Mouse (Mus musculus) hindbrain, embryonic 15.5 days (tissue): ENCODE results near the gene Sp1. TPM values are rescaled to one million over a fixed set of nuclear protein-coding genes. Genes with fewer than 3 reads are reported as not detected.

ENCODE experiments used
- ATAC-seq: fragments of 200-750 bp; cut with Nextera tagmentation; 2 replicates; pipeline ENCODE4 v1.8.0; 2017; ENCODE audit warnings: low read depth, moderate number of reproducible peaks, moderate TSS enrichment; ENCODE audit not compliant: low FRiP score
- H3K27ac ChIP-seq: fragments of 300-500 bp; sonication (generic); replicated peaks from 2 replicates; pipeline ENCODE4 v1.5.1; 2015; ENCODE audit warnings: mild to moderate bottlenecking, inconsistent platforms
- H3K27me3 ChIP-seq: fragments of 300-500 bp; sonication (generic); 2 replicates; pipeline ENCODE4 v1.6.1; 2015; ENCODE audit warnings: control low read depth, inconsistent platforms
- H3K36me3 ChIP-seq: fragments of 300-500 bp; sonication (generic); 2 replicates; pipeline ENCODE4 v1.6.1; 2015; ENCODE audit warnings: control low read depth, inconsistent platforms
- H3K4me1 ChIP-seq: fragments of 300-500 bp; sonication (generic); replicated peaks from 2 replicates; pipeline ENCODE4 v1.6.1; 2015; ENCODE audit warnings: control low read depth, inconsistent platforms
- H3K4me2 ChIP-seq: fragments of 300-500 bp; sonication (generic); 2 replicates; pipeline ENCODE4 v1.6.1; 2015; ENCODE audit warnings: moderate library complexity, mild to moderate bottlenecking, inconsistent platforms
- H3K4me3 ChIP-seq: fragments of 300-500 bp; sonication (generic); 2 replicates; pipeline ENCODE4 v1.5.1; 2015; ENCODE audit warnings: mild to moderate bottlenecking, inconsistent platforms
- H3K9ac ChIP-seq: fragments of 300-500 bp; sonication (generic); 2 replicates; pipeline ENCODE4 v1.6.1; 2015; ENCODE audit warnings: inconsistent platforms
- H3K9me3 ChIP-seq: fragments of 300-500 bp; sonication (generic); 2 replicates; pipeline ENCODE4 v1.6.1; 2016; ENCODE audit warnings: control low read depth, inconsistent platforms
- WGBS: fragments of 180-500 bp; shearing (Covaris S2); methylation state at CpG from one replicate; pipeline ENCODE4 v1.1.7; 2015; 5-methylcytosine and 5-hydroxymethylcytosine counted together
- polyA plus RNA-seq: library from polyadenylated mRNA; unstranded; fragments of >200 nt; fragmentation: Nextera tagmentation; extraction: Ambion mirVana; gene quantifications from 2 replicates; pipeline ENCODE4 v1.2.1, GENCODE M21; 2015

Sp1 gene
- polyA plus RNA-seq, result 3.4 and 4.0 TPM in 2 replicates

- Histone ChIP-seq H3K4me3 (peak within 1 kb of the TSS; percentile 85), H3K9ac (peak within 1 kb of the TSS; percentile 86), H3K27me3 (no peaks in the 10 kb centered on the region), H3K27ac (peak within 1 kb of the TSS; percentile 99), H3K4me2 (peak within 1 kb of the TSS; percentile 58), H3K4me1 (peaks cover 44% of the 10 kb centered on the region), H3K9me3 (no peaks in the 10 kb centered on the region), H3K36me3 (peaks cover 26% of the 10 kb centered on the region)
- WGBS, result under 1% methylated on average over 38 of the region's 38 CpGs
- peak; percentile 99 for ATAC-seq
These were observed at the start of gene Sp1 for GRCm38 (mm10) chr15:102405489-102406195. Gene Sp1 (plus strand): TSS chr15:102406143.

GRCm38 (mm10) chr15:102356501-102357325 lies 49.2 kb upstream of the Sp1 start:
- 31% methylated on average over 16 of the region's 16 CpGs for WGBS
- Histone ChIP-seq H3K36me3 (no peaks in the 10 kb centered on the region), H3K4me2 (peak overlapping the region; percentile 97), H3K4me1 (peaks cover 26% of the 10 kb centered on the region), H3K9ac (no peak overlapping the region), H3K27ac (no peak overlapping the region), H3K9me3 (no peaks in the 10 kb centered on the region), H3K4me3 (no peak overlapping the region), H3K27me3 (peaks cover 32% of the 10 kb centered on the region)
- no peak for ATAC-seq

- H3K27ac ChIP-seq, result no peak overlapping the region
- 2% methylated on average over 25 of the region's 25 CpGs for WGBS
- no peaks in the 10 kb centered on the region for H3K9me3 ChIP-seq
- H3K4me1 ChIP-seq, result peaks cover 26% of the 10 kb centered on the region
- ATAC-seq, result no peak
- peak overlapping the region; percentile 51 for H3K4me2 ChIP-seq
- H3K27me3 ChIP-seq, result peaks cover 35% of the 10 kb centered on the region
- peak overlapping the region; percentile 21; the same call in 1 of the 2 replicates for H3K4me3 ChIP-seq
- no peak overlapping the region for H3K9ac ChIP-seq
- H3K36me3 ChIP-seq, result no peaks in the 10 kb centered on the region
These were observed 47.8 kb upstream of the Sp1 start for GRCm38 (mm10) chr15:102358126-102358525.

- Histone ChIP-seq H3K36me3 (no peaks in the 10 kb centered on the region), H3K4me2 (no peak overlapping the region), H3K4me1 (peaks cover 26% of the 10 kb centered on the region), H3K9me3 (no peaks in the 10 kb centered on the region), H3K27me3 (peaks cover 35% of the 10 kb centered on the region), H3K27ac (no peak overlapping the region), H3K4me3 (no peak overlapping the region), H3K9ac (no peak overlapping the region)
- 19% methylated on average over 5 of the region's 5 CpGs for WGBS
- 0 out of 2 replicates have a peak, but pooled peaks have one; percentile 24 for ATAC-seq
These were observed 47.1 kb upstream of the Sp1 start for GRCm38 (mm10) chr15:102358834-102359233.

GRCm38 (mm10) chr15:102362648-102363047 lies 43.3 kb upstream of the Sp1 start:
- ATAC-seq, result no peak
- Histone ChIP-seq H3K4me1 (peaks cover 25% of the 10 kb centered on the region), H3K36me3 (no peaks in the 10 kb centered on the region), H3K27ac (no peak overlapping the region), H3K9ac (no peak overlapping the region), H3K9me3 (no peaks in the 10 kb centered on the region), H3K4me3 (no peak overlapping the region), H3K4me2 (peak overlapping the region; percentile 33; the same call in 1 of the 2 replicates), H3K27me3 (peaks cover 28% of the 10 kb centered on the region)
- 12% methylated on average over 14 of the region's 14 CpGs for WGBS

GRCm38 (mm10) chr15:102364678-102365077 lies 41.3 kb upstream of the Sp1 start:
- peaks cover 10% of the 10 kb centered on the region; the same call in 1 of the 2 replicates for H3K27me3 ChIP-seq
- no peak overlapping the region for H3K4me3 ChIP-seq
- H3K4me2 ChIP-seq, result no peak overlapping the region
- no peaks in the 10 kb centered on the region for H3K36me3 ChIP-seq
- no peak overlapping the region for H3K27ac ChIP-seq
- peaks cover 15% of the 10 kb centered on the region for H3K4me1 ChIP-seq
- ATAC-seq, result no peak
- 98% methylated on average over 1 of the region's 1 CpGs for WGBS
- H3K9me3 ChIP-seq, result no peaks in the 10 kb centered on the region
- H3K9ac ChIP-seq, result no peak overlapping the region

- ATAC-seq, result no peak
- H3K9me3 ChIP-seq, result no peaks in the 10 kb centered on the region
- peak overlapping the region; percentile 56 for H3K4me2 ChIP-seq
- 4% methylated on average over 7 of the region's 7 CpGs for WGBS
- peaks cover 18% of the 10 kb centered on the region for H3K4me1 ChIP-seq
- H3K4me3 ChIP-seq, result peak overlapping the region; percentile 29; the same call in 1 of the 2 replicates
- H3K36me3 ChIP-seq, result no peaks in the 10 kb centered on the region
- H3K27me3 ChIP-seq, result peaks cover 17% of the 10 kb centered on the region; the same call in 1 of the 2 replicates
- H3K9ac ChIP-seq, result no peak overlapping the region
- no peak overlapping the region for H3K27ac ChIP-seq
These were observed 39.7 kb upstream of the Sp1 start for GRCm38 (mm10) chr15:102366238-102366637.

GRCm38 (mm10) chr15:102366733-102367344 lies 39.1 kb upstream of the Sp1 start, which contains the start of gene Sp7:
Gene Sp7 (minus strand): TSS chr15:102367182.
- no peaks in the 10 kb centered on the region for H3K9me3 ChIP-seq
- H3K27me3 ChIP-seq, result peaks cover 19% of the 10 kb centered on the region; the same call in 1 of the 2 replicates
- H3K4me1 ChIP-seq, result peaks cover 18% of the 10 kb centered on the region
- 5% methylated on average over 15 of the region's 15 CpGs for WGBS
- H3K36me3 ChIP-seq, result no peaks in the 10 kb centered on the region
- H3K27ac ChIP-seq, result no peak within 1 kb of the TSS
- peak within 1 kb of the TSS; percentile 56 for H3K4me2 ChIP-seq
- H3K4me3 ChIP-seq, result peak within 1 kb of the TSS; percentile 29
- H3K9ac ChIP-seq, result peak within 1 kb of the TSS; percentile 27
- peak; percentile 54; the same call in 1 of the 2 replicates for ATAC-seq

GRCm38 (mm10) chr15:102369972-102370371 lies 36.0 kb upstream of the Sp1 start:
- Histone ChIP-seq H3K27ac (no peak overlapping the region), H3K27me3 (peaks cover 20% of the 10 kb centered on the region; the same call in 1 of the 2 replicates), H3K9me3 (no peaks in the 10 kb centered on the region), H3K36me3 (no peaks in the 10 kb centered on the region), H3K4me1 (peaks cover 18% of the 10 kb centered on the region), H3K4me2 (no peak overlapping the region; the same call in 1 of the 2 replicates), H3K9ac (no peak overlapping the region), H3K4me3 (no peak overlapping the region)
- WGBS, result 5% methylated on average over 13 of the region's 13 CpGs
- ATAC-seq, result no peak

GRCm38 (mm10) chr15:102370727-102371126 lies 35.2 kb upstream of the Sp1 start:
- H3K9me3 ChIP-seq, result no peaks in the 10 kb centered on the region
- peaks cover 18% of the 10 kb centered on the region for H3K4me1 ChIP-seq
- ATAC-seq, result no peak
- no peaks in the 10 kb centered on the region for H3K36me3 ChIP-seq
- H3K9ac ChIP-seq, result no peak overlapping the region
- H3K27ac ChIP-seq, result no peak overlapping the region
- WGBS, result 10% methylated on average over 10 of the region's 10 CpGs
- no peak overlapping the region for H3K4me3 ChIP-seq
- H3K4me2 ChIP-seq, result no peak overlapping the region
- peaks cover 19% of the 10 kb centered on the region; the same call in 1 of the 2 replicates for H3K27me3 ChIP-seq

- Histone ChIP-seq H3K9ac (peak overlapping the region; percentile 58), H3K36me3 (no peaks in the 10 kb centered on the region), H3K4me3 (peak overlapping the region; percentile 57), H3K27ac (peak overlapping the region; percentile 54), H3K9me3 (no peaks in the 10 kb centered on the region), H3K4me2 (peak overlapping the region; percentile 97), H3K27me3 (0 out of 2 replicates have a peak, but pooled peaks cover 5% of the 10 kb centered on the region), H3K4me1 (peaks cover 15% of the 10 kb centered on the region)
- peak; percentile 72 for ATAC-seq
- WGBS, result under 1% methylated on average over 37 of the region's 43 CpGs
These were observed 29.3 kb upstream of the Sp1 start for GRCm38 (mm10) chr15:102376453-102377162.
